Mouse (Mus musculus) heart, postnatal 10 days (tissue): ENCODE measurements around the gene Hist1h3f. TPM values are rescaled to one million over a fixed set of nuclear protein-coding genes. Genes with fewer than 3 reads are reported as not detected.

Experiments used
- microRNA-seq, 2 experiments: library from miRNA; unstranded; fragments of <30 nt; microRNA quantifications; one replicate each; pipeline ENCODE4 v1.2.0; 2022
- total RNA-seq, 2 experiments: library from RNA; stranded (reverse); gene quantifications; 2 replicates each; pipeline ENCODE4 v1.2.3; 2021

Gene Hist1h3f
- total RNA-seq, 2 experiments from 2014 or later: 52.6 to 63.4 TPM

Small RNA genes lying within 50 kb of the gene (microRNA-seq; reads per million reads assigned to microRNA genes)
- gene Gm44297 (0.24 to 0.35 reads per million in 2 experiments), gene Gm44359 (0 reads per million in 2 experiments), gene Gm44394 (0 reads per million in 2 experiments), gene n-TStga1 (0.24 to 0.70 reads per million in 2 experiments)

Other genes starting within 250 kb of the Hist1h3f start
- 10 to 100 TPM; 18.9 to 21.7 TPM for gene Zfp322a, start 174.8 kb upstream of the Hist1h3f start, total RNA-seq
- 1 to 10 TPM; 5.3 to 5.6 TPM for gene Abt1, start 120.2 kb upstream of the Hist1h3f start, total RNA-seq
- gene Btn1a1, start 78.2 kb upstream of the Hist1h3f start, total RNA-seq: not detected
- gene Btn2a2, start 55.2 kb upstream of the Hist1h3f start, total RNA-seq: not detected
- 100 to 1,000 TPM; 743 to 812 TPM for gene Hist1h4h, start 13.0 kb upstream of the Hist1h3f start, total RNA-seq
- gene Hist1h2af, start 10.1 kb upstream of the Hist1h3f start, total RNA-seq: 100 to 1,000 TPM; 171 to 245 TPM
- 10 to 100 TPM; 45.9 to 66.2 TPM for gene Hist1h3g, start 8.6 kb upstream of the Hist1h3f start, total RNA-seq
- gene Hist1h2bh, start 660 bp upstream of the Hist1h3f start, total RNA-seq: 10 to 100 TPM in 1 of 2 experiments, 1 to 10 TPM in 1; 9.2 to 11.2 TPM
- 100 to 1,000 TPM; 308 to 354 TPM for gene Hist1h4f, start 7.6 kb downstream of the Hist1h3f start, total RNA-seq
- 10 to 100 TPM; 16.9 to 20.1 TPM for gene Hist1h1d, start 9.2 kb downstream of the Hist1h3f start, total RNA-seq
- 100 to 1,000 TPM; 125 to 161 TPM for gene Hist1h3e, start 18.3 kb downstream of the Hist1h3f start, total RNA-seq
- 10 to 100 TPM; 38.7 to 42.6 TPM for gene Hist1h2ae, start 27.2 kb downstream of the Hist1h3f start, total RNA-seq
- gene Hist1h2bg, start 27.3 kb downstream of the Hist1h3f start, total RNA-seq: 100 to 1,000 TPM; 285 to 300 TPM
- 100 to 1,000 TPM; 116 to 129 TPM for gene Hist1h2bf, start 30.1 kb downstream of the Hist1h3f start, total RNA-seq
- gene Hist1h2ad, start 30.3 kb downstream of the Hist1h3f start, total RNA-seq: 10 to 100 TPM; 32.3 to 37.7 TPM
- 10 to 100 TPM; 26.2 to 30.6 TPM for gene Hist1h3d, start 31.7 kb downstream of the Hist1h3f start, total RNA-seq
- 100 to 1,000 TPM; 167 to 189 TPM for gene Hist1h4d, start 37.5 kb downstream of the Hist1h3f start, total RNA-seq
- 10 to 100 TPM; 18.8 to 19.8 TPM for gene Hist1h2be, start 77.1 kb downstream of the Hist1h3f start, total RNA-seq
- 100 to 1,000 TPM; 138 to 168 TPM for gene Hist1h1e, start 78.5 kb downstream of the Hist1h3f start, total RNA-seq
- gene Hist1h2ac, start 139.9 kb downstream of the Hist1h3f start, total RNA-seq: 1 to 10 TPM; 5.1 to 6.2 TPM
- gene Hist1h2bc, start 140.1 kb downstream of the Hist1h3f start, total RNA-seq: 10 to 100 TPM; 50.8 to 51.3 TPM
- under 1 TPM; 0.29 to 0.67 TPM for gene Hist1h1t, start 151.8 kb downstream of the Hist1h3f start, total RNA-seq
- gene Hist1h4c, start 154.4 kb downstream of the Hist1h3f start, total RNA-seq: 100 to 1,000 TPM; 105 to 116 TPM
- gene Hfe, start 166.8 kb downstream of the Hist1h3f start, total RNA-seq: 10 to 100 TPM; 26.7 to 32.4 TPM
- 100 to 1,000 TPM; 299 to 383 TPM for gene Hist1h1c, start 194.8 kb downstream of the Hist1h3f start, total RNA-seq
- 100 to 1,000 TPM in 1 of 2 experiments, 10 to 100 TPM in 1; 84.0 to 101 TPM for gene Hist1h3c, start 201.6 kb downstream of the Hist1h3f start, total RNA-seq
- gene Hist1h2bb, start 202.7 kb downstream of the Hist1h3f start, total RNA-seq: 100 to 1,000 TPM; 105 to 106 TPM
- gene Hist1h2ab, start 207.1 kb downstream of the Hist1h3f start, total RNA-seq: 100 to 1,000 TPM; 166 to 169 TPM
- 100 to 1,000 TPM; 221 to 266 TPM for gene Hist1h3b, start 208.2 kb downstream of the Hist1h3f start, total RNA-seq
- gene Hist1h4b, start 213.0 kb downstream of the Hist1h3f start, total RNA-seq: 100 to 1,000 TPM; 130 to 151 TPM
- 100 to 1,000 TPM; 162 to 177 TPM for gene Hist1h4a, start 217.2 kb downstream of the Hist1h3f start, total RNA-seq
- gene Hist1h3a, start 218.3 kb downstream of the Hist1h3f start, total RNA-seq: 100 to 1,000 TPM; 160 to 202 TPM
- gene Hist1h1a, start 219.6 kb downstream of the Hist1h3f start, total RNA-seq: 100 to 1,000 TPM; 109 to 127 TPM
- not detected for gene Trim38, start 225.9 kb downstream of the Hist1h3f start, total RNA-seq